Mouse (Mus musculus) left cerebral cortex, adult 9 months (tissue): ENCODE results near the gene Sema3b.

Experiments
- DNase-seq, 2 experiments: peaks; one replicate each; pipeline ENCODE4 v3.0.0; 2022; ENCODE audit warnings: low spot score in 2 of 2

The Sema3b gene

DNA sequence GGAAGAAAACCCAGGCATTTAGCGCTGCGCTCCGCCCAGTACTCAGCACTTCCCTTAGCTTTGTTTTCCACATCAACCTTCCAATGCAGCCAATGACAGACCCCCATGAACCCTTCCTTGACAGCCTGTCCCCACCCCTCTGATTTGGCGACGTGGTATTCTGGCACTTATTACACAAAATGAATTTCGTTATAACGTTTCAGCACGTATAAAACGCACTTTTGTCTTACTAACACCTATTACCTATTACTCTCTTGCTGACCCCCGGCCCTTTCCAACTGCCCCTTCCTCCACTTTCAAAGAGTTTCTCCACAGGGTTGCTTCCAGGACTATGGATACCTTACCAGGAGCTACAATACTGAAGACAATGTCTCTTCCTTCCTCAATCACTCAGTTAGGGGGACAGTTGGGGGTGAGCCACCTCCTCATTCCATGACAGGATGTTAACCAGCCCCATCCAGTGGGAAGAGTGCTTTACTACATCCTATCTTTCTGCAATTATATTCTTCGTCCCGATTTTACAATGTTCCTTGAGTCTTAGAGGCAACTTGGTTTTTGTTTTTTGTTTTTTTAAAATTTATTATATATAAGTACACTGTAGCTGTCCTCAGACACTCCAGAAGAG lies 4.0 kb upstream of the Sema3b start:
- DNase-seq, result no peak

DNA sequence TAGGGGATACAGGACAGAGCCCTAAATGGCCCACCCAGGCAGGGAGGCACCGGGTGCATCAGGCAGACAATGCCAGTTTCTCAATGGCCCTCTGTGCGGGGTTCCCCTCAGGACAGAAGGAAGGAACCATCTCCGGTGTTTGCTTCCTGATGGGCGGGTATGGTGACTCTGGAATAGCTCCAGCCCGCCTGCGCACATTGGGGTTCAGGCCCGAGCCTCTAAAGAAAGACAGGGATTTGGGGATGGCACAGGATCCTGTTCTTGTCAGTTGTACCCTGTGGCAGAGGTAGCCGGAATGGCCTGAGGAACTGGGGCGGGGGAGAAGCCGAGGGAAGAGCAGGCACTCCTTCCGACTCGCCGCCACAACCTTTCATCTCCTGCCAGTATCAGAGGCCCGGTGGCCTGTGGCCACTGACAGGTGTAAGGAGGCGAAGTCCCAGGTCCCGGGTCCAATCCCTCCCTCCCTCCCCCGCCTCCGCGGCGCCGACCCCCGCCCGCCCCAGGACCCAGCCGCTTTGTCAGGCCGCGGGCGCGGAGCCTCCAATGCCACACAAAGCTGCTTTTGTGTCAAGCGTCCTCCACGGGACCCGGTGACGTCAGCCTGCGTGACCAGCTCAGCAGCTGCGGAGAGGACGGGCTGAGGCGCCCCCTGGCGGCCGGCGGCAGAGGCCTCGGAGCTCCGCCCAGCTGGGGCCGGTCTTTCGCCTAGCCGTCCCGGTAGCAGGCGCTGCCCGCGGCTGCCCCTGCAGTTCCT lies 3.3 kb upstream of the Sema3b start:
- peak; percentile 91 to 98 for DNase-seq

DNA sequence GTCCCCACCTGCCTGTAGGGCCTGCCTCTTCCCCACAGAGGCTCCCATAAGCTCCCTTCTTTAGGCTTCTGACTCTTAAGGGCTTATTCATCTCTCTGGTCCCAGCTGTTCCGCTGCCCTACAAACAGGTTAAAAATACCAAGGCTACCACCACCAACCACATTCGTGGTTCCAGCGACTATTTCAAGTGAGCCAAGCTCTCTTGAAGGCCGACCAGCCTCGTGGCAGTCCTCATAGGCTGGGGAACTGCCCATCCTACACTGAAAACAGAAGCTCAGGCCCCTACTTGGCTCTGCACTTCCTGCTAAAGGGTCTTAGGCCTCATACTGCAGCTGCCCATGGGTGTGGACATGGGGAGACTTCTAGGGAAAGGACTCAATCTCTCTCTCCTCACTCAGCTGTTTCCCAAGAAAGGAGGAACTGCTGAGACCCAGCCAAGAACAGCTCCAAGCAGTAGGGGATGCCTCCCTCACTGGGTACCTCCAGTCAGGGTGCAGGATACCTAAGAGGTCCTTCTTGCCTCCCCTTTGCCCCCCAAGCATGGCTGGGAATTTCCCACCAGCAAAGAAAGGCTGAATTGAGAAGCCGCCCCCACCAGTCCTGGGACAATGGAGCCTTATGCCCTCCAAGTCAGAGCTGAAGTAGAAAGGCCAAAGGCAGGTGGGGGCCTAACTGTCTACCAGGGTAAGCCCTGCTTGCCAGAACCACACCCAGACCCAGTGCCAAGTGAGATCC lies 2.6 kb upstream of the Sema3b start:
- DNase-seq, result no peak

DNA sequence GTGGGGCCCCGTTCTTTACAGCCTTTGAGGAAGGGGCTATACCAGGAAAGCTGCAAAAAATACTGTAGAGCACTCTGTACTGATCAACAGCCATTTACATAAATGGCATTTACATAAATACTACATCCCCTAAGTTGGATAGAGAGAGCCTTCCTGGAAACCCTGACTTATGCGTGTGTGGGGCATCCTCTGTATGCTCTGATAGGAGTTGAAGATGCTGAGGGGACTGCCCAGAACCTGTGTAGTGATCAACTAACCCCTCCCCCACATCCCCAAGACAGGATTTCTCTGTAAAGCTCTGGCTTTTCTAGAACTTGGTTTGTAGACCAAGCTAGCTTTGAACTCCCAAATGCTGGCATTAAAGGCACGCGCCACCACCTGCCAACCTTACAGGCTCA lies 403 bp upstream of the Sema3b start:
- no peak for DNase-seq

DNA sequence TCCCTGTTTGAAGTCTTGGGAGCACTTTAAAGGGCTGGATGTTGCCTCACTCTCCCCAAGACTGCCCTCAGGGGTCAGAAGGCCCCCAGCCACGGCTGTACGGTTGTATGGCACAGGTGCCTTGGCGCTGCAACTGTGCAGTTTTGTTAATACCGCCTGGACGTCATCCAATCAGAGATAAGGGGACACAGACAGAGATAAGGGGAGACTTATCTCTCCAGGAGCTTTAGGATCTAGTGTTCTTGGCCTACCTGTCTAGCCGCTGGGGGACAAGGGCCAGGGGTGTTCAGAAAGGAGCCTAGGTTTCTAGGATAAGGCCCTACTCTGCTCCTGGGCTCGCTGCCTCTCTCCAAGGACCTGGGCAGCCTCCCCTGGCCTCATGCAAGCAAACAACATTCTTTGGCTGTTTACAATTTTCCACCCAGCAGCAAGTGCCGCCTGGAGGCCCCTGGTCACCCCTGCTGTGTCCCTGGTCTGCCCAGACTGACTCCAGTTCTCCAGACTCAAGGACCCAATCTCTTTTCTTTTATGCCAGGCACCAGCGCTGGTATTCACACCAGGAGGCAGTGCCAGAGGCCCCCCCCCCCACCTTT lies 1.3 kb downstream of the Sema3b start:
- no peak for DNase-seq

DNA sequence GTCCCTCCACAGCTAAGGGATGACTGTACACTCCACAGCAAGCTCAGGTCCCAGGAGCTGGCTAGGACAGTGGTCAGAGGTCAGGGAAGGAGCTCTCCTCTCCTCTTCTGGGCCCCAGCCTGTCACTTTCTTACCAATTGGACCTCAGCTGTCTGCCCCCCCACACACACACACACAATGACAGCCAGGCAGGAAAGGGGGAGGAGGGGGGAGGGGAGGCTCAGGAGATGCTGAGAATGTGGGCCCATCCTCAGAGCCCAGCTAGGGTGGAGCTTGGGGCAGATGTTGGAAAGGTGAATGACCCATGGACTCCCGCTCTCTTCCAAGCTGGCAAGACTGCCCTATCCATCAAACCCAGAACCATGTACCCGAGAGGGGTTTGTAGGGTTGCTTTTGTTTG lies 2.0 kb downstream of the Sema3b start:
- DNase-seq, result no peak

DNA sequence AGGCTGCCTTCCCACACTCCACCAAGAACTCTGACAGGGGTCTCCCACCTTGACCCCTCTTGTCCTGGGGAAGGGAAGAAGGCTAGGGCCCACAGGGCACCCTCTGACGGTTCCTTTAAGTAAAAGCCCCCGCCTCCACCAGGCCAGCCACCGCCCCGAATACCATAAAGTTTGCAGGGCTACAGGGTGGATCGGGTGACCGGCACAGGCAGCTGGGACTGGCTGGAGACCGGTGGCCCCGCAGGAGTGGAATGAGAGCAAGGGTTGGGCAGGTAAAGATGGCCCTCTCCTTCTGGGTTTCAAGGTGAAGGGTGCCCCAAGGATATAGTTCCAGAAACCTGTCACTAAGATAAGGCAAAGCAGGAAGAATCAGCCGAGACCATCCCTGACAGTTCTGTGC lies 2.4 kb downstream of the Sema3b start:
- no peak for DNase-seq

DNA sequence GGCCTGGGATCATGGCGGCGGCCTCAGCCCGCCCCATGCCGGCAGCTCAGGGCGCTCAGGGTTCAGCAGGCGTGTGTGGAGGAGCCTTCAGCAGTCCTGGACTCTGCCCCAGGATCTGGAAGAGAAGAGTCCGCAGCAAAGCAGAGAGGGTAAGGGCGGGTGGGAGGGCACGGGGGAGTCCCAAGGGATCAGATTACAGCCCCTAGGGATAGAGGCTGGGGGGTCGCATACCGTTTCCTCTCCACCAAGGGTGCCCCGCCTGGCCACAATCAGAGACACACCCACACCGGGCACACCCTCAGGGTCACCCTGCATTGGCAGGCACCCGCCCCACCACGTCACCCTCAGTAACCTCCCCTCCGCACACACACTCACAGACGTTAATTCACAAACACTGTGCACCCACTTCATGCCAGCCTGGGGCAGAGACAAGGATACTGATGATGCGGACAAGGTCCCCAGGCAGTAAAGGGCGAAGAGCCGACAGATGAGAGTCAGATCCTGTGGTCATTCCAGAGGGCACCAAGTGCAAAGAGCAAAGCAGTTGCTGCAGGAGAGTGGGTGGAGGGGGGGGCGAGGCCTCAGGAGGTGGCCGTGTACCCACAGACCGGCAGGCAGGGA lies 3.9 kb downstream of the Sema3b start:
- no peak for DNase-seq

DNA sequence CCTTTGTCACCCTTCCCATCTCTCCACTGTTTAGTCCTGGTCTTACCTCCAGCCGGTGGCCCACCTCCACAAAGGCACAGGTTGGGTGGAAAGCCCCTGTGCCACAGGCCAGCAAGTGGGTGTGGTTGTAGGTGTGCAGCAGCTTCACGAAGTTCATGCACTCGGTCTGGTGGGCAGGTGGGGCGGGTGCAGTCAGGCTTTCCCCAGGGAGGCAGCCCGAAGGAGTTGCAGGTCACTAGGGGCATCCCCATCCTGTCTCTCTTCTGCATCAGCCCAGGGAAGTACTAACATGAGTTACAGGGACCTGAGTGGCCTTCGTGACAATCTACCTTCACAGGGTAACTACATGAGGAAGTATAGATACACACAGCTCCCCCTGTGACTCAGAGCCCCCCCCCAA lies 5.8 kb downstream of the Sema3b start:
- no peak for DNase-seq

DNA sequence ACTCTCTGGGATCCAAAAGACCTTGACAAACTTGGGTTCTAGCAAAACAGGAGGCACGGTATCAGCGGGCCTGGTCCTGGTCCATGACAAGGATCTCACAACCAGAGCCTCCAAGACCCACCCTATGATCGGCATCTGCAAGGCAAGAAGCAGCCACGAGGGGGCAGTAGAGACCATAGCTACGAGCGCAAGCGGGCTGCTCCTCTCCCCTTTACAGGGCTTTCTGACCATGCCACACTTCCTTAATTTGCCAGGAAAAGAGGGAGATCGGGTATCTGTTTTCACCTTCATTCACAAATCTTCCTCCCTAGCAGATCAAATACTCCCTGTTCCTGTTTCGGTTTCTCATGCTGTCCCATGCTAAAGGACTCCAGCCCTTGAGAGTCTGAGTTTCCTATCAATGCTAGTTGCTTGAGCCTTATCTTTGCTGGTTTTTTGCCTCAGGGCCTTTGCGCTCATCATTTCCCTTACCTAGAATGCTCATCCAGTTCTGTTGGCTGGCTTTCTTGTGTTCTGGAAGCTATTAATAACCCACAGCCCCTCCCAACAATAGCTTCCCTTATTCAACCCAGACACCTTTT lies 6.9 kb downstream of the Sema3b start:
- DNase-seq, result peak in 1 of 2 experiments; percentile 93

DNA sequence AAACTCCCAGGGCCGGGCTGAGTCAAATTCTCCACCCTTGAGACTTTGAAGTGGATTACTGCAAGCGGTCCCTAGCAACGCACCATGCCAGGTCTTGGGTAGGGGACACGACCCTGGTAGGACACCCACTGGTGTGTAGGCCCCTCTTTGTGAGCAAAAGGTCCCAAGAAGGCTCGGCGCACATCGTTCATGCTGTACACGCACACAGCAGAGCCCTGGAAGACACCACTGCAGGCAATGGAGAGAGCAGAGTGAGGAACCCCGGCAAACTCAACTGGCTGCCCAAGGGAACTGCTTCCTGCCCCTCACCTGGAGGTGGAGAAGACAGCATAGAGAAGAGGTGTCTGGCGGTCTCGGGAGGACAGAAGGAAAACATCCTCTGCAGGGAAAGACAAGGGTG lies 7.8 kb downstream of the Sema3b start:
- no peak for DNase-seq

DNA sequence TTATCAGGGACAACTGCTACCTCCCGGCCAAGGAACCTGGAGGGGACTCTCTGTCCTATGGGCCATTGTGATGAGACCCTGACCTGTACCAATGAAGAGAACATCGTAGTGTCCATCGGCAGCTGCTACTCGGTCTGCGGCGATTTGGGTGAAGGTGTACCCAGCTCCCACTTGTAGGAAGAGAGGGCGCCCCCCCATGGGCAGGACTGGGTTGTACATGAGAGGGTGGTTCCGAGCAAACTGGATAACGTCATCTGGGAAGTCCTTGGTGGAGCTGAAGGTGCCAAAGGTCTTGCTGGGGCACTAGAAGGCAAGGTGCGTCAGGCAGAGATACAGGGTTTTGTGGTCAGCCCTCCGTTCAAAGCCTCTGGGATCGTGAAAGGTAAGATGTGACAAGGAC lies 8.3 kb downstream of the Sema3b start:
- no peak for DNase-seq

DNA sequence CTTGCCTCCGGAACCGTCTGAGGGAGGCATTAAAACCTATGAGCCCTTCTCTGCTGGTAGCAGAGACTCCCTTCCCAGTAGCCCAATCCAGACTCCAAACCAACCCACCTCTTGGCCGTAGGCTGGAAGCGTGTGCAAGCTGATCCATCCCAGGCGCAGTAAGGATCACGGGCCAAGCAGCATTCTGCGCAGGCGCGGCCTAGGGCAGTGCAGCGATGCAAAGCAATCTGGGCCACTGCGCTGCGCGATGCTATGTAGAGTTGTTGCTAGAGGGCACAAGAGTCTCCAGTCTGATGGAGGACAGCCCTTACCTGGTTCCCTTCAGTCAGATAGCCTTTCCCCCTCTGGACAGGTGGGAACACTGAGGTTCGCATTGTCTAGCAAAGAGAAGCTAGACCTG lies 9.2 kb downstream of the Sema3b start:
- DNase-seq, result no peak

DNA sequence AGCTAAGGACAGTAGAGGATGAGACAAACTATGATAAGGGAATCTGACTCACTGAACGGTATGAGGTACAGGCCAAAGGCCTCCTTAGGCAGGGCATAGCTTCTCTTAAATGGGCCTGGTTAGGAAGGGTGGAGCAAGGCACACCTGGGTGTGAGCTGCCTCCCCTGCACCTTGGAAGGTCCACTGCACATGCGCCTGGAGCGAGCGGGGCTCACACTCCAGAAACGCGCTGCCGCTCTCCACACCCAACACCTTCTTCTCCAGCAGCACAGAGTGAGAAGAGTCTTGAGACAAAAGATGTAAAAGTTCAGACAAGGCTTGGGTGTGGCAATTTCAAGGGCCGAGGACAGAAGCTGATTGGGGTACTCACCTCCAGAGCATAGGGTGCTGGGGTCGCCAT lies 9.6 kb downstream of the Sema3b start:
- no peak for DNase-seq

DNA sequence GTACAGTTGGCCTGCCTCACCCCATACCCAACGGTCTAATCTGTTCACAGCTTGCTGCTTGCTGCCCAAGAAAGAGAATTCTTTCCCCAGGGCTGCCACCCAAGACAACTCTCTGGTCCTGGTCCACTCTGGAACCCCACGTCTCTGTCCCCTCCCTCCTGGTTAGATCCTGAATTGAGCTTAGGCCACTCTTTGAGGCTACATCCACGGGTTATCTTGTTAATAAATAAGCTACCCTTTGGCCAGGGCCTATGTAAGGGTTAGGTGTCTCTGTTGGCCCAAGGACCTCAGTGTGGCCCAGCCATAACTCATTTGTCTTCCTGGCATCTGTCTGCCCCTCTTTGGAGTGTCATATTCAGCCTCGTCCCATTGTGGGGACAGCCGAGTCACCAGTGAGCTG lies 10.6 kb downstream of the Sema3b start:
- no peak for DNase-seq

DNA sequence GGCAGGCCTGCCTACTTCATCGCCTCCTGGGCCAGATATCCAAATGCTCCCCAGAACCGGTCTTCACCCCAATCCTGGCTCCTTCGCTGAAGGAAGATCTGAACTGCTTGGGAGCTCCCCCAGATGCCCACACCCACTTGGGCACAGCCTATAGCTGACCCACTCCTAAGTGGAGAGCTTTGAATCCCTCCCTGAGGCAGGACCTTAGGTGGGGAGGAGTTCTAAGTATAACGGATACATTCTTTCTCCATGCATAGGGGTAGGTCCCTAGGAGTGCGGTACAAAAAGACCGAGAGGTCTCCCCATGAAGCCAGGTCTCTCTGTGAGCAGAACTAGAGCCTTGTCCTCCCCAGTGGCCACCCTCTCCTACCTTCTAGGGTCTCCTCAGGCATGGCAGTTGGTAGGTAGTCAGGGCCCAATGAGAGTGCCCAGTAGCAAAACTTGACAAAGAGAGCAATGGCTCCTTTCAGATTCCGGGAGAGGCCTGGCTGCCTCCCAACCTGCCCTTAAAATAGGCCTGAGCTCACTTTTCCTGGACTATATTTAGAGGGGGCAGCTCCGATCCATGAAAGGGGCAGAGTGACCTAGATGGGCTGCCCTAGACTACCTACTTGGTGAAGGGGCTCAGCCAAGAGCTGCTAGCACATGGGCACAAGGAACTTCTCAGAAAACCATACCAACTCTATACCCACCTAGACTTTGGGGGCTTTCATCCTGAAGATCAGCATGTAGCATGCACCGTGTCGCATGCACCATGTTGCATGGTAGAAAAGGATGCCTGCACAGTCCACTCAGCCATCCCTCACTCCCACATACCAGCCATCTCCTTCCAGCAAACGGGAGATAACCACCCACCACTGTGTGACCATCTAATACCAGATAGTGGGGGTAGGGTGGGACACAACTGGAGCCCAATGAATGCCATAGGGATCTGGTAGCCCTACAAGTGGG lies 12.1 kb downstream of the Sema3b start:
- DNase-seq, result no peak

DNA sequence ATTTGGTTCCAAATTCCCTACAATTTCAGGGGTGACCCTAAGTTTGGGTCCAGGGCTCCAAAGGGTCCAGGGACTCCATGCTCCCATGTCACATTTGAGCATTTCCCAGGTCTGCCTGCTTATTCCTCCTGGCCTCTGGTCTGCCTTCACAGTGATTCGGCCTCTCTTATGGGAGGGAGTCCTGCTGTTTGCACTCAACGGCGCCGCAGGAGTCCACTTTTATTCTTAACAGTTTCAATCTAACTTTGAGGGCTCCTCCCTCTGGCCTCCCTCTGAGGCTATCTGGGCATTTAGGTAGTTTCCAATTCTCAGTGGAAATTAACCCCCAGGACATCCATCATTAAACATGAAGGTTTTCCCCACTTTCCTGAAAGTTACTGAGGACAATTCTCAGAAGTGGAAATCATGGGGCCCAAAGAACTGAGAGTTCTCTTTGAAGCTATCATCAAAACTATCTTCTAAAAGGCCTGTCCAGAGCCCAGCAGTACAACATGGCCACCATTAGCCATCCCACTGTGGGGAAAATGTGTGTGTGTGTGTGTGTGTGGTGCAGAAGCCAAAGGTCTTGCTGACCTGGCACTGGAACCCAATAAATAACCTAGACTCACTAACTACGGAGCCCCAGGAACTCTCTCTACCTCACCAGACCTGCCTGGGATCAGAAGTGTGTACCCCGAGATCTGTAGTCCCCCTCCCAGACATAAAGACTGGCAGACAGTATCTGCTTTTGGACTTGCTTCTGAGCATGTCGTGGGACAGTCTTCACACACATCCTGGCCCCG lies 14.6 kb downstream of the Sema3b start:
- no peak for DNase-seq

DNA sequence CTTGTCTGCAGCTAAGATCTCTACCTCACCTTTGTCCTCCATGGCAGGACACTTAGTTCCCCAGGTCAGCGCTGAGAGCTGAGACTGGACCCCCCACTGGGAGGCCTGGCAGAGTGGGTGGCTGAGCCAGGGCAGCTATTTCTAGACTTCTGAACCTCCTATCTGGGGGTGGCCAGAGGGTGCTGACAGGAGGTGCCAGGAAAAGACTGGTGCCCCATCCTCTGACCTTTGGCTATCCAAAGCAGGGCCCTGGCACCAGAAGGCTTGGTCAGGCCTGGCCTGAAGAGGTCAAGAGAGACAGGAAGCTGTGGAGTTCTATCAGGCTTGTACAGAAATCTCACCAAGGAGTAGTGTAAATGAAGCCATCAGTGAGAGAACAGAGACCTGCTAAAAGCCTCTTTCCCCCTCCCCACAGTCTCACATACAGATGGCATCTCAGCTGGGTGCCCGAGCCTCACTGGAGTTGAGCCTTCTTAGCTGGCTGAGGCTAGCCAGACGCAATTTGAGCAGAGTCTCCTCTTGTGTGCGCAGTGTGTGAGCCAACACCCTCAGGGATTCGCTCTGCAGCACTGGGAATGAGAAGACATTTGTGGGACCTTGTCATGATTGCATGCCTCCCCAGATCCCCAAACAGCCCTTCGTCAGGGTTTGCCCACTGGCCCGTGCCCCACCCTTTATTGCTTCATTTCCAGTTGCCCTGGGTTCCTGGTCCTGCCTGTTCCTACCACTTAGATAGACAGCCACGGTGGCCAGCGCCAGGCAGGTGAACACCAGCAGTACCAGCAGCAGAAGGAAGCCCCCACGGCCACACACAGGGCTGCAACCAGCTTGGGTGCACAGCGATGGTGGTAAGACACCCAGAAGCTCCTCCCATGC lies 15.7 kb downstream of the Sema3b start:
- DNase-seq, result no peak

DNA sequence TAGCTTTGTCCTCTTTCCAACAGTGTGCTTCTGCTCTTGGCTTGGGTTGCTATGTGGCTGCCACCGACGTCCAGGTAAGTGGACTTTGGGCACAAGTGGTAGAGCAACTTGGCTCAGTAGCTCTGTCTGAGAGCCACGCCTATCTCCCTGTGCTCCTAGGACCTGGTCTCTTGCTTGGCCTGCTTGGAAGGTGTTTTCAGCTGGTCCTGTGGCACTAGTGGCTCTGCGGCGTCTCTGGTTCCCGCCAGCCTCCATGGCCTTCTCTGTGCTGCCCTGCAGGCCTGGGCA lies 18.3 kb downstream of the Sema3b start:
- DNase-seq, result no peak
